Mouse (Mus musculus): ENCODE measurements around the gene Dennd5b.
"Not testable (repeated sequence)": the region's sequence is repeated elsewhere in the genome, so short reads cannot be mapped to it uniquely, and the experiment has no call there.

Gene Dennd5b

GRCm38 (mm10) chr6:149101076-149101942 is at the start of gene Dennd5b:
Dennd5b (minus strand) TSS chr6:149101680.
- DNase-seq (ENCODE audit: low read depth, low spot score) = peak; percentile 79

GRCm38 (mm10) chr6:149148436-149149229 is 47.2 kb upstream of the Dennd5b start:
- no peak for DNase-seq (ENCODE audit: low read depth, low spot score)

GRCm38 (mm10) chr6:149145143-149145542 is 43.7 kb upstream of the Dennd5b start:
- no peak for DNase-seq (ENCODE audit: low read depth, low spot score)

GRCm38 (mm10) chr6:149141393-149142173 is 40.1 kb upstream of the Dennd5b start:
- peak; percentile 35 for DNase-seq (ENCODE audit: low read depth, low spot score)

GRCm38 (mm10) chr6:149139471-149139870 is 38.0 kb upstream of the Dennd5b start, which contains the start of gene Etfbkmt:
Etfbkmt (plus strand) TSS chr6:149139849.
- DNase-seq (ENCODE audit: low read depth, low spot score) = no peak

- DNase-seq (ENCODE audit: low read depth, low spot score) = no peak
Measured at GRCm38 (mm10) chr6:149139011-149139410, 37.5 kb upstream of the Dennd5b start.

- DNase-seq (ENCODE audit: low read depth, low spot score) = no peak
Measured at GRCm38 (mm10) chr6:149137936-149138335, 36.5 kb upstream of the Dennd5b start.

GRCm38 (mm10) chr6:149135631-149136030 is 34.2 kb upstream of the Dennd5b start:
- no peak for DNase-seq (ENCODE audit: low read depth, low spot score)

- DNase-seq (ENCODE audit: low read depth, low spot score) = no peak
Measured at GRCm38 (mm10) chr6:149134391-149135150, 33.1 kb upstream of the Dennd5b start.

GRCm38 (mm10) chr6:149132311-149133077 is 31.0 kb upstream of the Dennd5b start:
- DNase-seq (ENCODE audit: low read depth, low spot score) = peak; percentile 38

GRCm38 (mm10) chr6:149131111-149131510 is 29.6 kb upstream of the Dennd5b start:
- no peak for DNase-seq (ENCODE audit: low read depth, low spot score)

- not testable (repeated sequence) for DNase-seq (ENCODE audit: low read depth, low spot score)
Measured at GRCm38 (mm10) chr6:149129870-149130269, 28.4 kb upstream of the Dennd5b start, which contains the start of gene Gm10203. Gm10203 (plus strand) TSS chr6:149130170.

GRCm38 (mm10) chr6:149126675-149127074 is 25.2 kb upstream of the Dennd5b start:
- DNase-seq (ENCODE audit: low read depth, low spot score) = peak; percentile 11

- no peak for DNase-seq (ENCODE audit: low read depth, low spot score)
Measured at GRCm38 (mm10) chr6:149123042-149123441, 21.6 kb upstream of the Dennd5b start.

GRCm38 (mm10) chr6:149119853-149120252 is 18.4 kb upstream of the Dennd5b start:
- peak; percentile 48 for DNase-seq (ENCODE audit: low read depth, low spot score)

GRCm38 (mm10) chr6:149118935-149119334 is 17.5 kb upstream of the Dennd5b start:
- DNase-seq (ENCODE audit: low read depth, low spot score) = no peak

GRCm38 (mm10) chr6:149116992-149117391 is 15.5 kb upstream of the Dennd5b start:
- no peak for DNase-seq (ENCODE audit: low read depth, low spot score)

- no peak for DNase-seq (ENCODE audit: low read depth, low spot score)
Measured at GRCm38 (mm10) chr6:149108909-149109308, 7.4 kb upstream of the Dennd5b start.

- no peak for DNase-seq (ENCODE audit: low read depth, low spot score)
Measured at GRCm38 (mm10) chr6:149107615-149108014, 6.1 kb upstream of the Dennd5b start.

GRCm38 (mm10) chr6:149103451-149103850 is 2.0 kb upstream of the Dennd5b start:
- DNase-seq (ENCODE audit: low read depth, low spot score) = no peak
